Mouse (Mus musculus) heart, embryonic 15.5 days (tissue): ENCODE measurements at regions not wholly inside any gene's neighbourhood (a gene's known extent, or its start where the extent isn't known, plus 50 kb on each side); places are given as distances from the start of the nearest gene placed in this dataset.

Source experiments
- ATAC-seq: fragments of 200-750 bp; cut with Nextera tagmentation; replicated peaks from 2 replicates; pipeline ENCODE4 v1.8.0; 2017; ENCODE audit warnings: low read depth, moderate TSS enrichment; ENCODE audit not compliant: insufficient number of reproducible peaks, insufficient read depth, low FRiP score
- H3K27ac ChIP-seq: fragments of 300-500 bp; sonication (generic); 2 replicates; pipeline ENCODE4 v1.5.1; 2015; ENCODE audit warnings: mild to moderate bottlenecking, inconsistent platforms
- H3K27me3 ChIP-seq: fragments of 300-500 bp; sonication (generic); 2 replicates; pipeline ENCODE4 v1.6.1; 2015; ENCODE audit warnings: inconsistent platforms
- H3K36me3 ChIP-seq: fragments of 300-500 bp; sonication (generic); 2 replicates; pipeline ENCODE4 v1.6.1; 2015; ENCODE audit warnings: mild to moderate bottlenecking, inconsistent platforms
- H3K4me1 ChIP-seq: fragments of 300-500 bp; sonication (generic); replicated peaks from 2 replicates; pipeline ENCODE4 v1.6.1; 2015; ENCODE audit warnings: inconsistent platforms
- H3K4me2 ChIP-seq: fragments of 300-500 bp; sonication (generic); 2 replicates; pipeline ENCODE4 v1.6.1; 2015; ENCODE audit warnings: inconsistent platforms, mild to moderate bottlenecking, moderate library complexity
- H3K4me3 ChIP-seq: fragments of 300-500 bp; sonication (generic); 2 replicates; pipeline ENCODE4 v1.5.1; 2015; ENCODE audit warnings: mild to moderate bottlenecking, inconsistent platforms
- H3K9ac ChIP-seq: fragments of 300-500 bp; sonication (generic); 2 replicates; pipeline ENCODE4 v1.6.1; 2015; ENCODE audit warnings: mild to moderate bottlenecking, inconsistent platforms
- H3K9me3 ChIP-seq: fragments of 300-500 bp; sonication (generic); replicated peaks from 2 replicates; pipeline ENCODE4 v1.6.1; 2016; ENCODE audit warnings: inconsistent platforms
- WGBS: fragments of 180-500 bp; shearing (Covaris S2); methylation state at CpG from one replicate; pipeline ENCODE4 v1.1.7; 2015; ENCODE audit warnings: mixed read lengths; 5-methylcytosine and 5-hydroxymethylcytosine counted together

DNA sequence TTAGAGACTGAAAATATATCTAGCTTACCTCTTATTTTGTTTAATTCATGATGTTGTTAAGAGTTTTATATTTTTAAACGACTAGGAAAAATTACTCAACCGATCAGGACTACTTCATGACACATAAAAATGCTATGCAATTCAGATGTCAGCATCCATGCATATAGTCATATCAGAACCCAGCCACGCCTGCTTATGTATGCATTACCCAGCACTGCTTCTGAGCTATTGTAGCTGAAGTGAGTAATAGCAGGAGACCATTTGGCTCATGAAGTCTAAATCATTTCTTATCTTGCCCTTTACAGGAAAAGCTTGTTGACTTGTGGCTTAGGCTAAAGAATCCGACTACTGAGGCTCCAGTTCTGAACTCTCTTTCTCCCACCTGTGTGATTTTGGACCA is 395.1 kb upstream of the Klf4 start:
- 0 out of 2 replicates have a peak, but pooled peaks cover 3% of the 10 kb centered on the region for H3K27me3 ChIP-seq
- H3K4me2 ChIP-seq, result no peak overlapping the region
- H3K27ac ChIP-seq, result no peak overlapping the region
- no peak overlapping the region for H3K4me3 ChIP-seq
- no peak overlapping the region for H3K9ac ChIP-seq
- H3K4me1 ChIP-seq, result no peaks in the 10 kb centered on the region
- H3K9me3 ChIP-seq, result no peaks in the 10 kb centered on the region
- 68% methylated on average over 4 of the region's 4 CpGs for WGBS
- no peak for ATAC-seq
- H3K36me3 ChIP-seq, result no peaks in the 10 kb centered on the region

DNA sequence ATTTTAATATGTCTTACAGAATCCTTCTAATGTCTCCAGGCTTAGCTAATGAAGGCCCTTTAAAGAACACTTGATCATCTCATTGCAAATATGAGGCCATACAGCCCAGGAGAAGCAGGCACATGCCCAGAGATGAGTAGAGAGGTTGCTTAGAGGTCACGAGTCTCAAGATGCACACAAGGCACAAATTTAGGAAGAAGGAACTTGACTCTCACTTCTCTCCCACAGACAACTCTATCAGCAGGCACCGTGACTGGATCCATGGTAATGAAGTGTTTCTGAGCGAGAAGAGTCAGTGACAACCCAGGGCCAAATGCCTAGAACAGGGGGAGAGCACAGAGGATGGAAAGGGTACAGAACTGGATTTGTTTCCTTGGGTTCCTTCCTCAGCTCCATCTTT is 392.7 kb upstream of the Klf4 start:
- Histone ChIP-seq H3K27ac (no peak overlapping the region), H3K9me3 (no peaks in the 10 kb centered on the region), H3K9ac (no peak overlapping the region), H3K36me3 (no peaks in the 10 kb centered on the region), H3K4me3 (no peak overlapping the region), H3K27me3 (0 out of 2 replicates have a peak, but pooled peaks cover 3% of the 10 kb centered on the region), H3K4me2 (no peak overlapping the region), H3K4me1 (no peaks in the 10 kb centered on the region)
- 69% methylated on average over 3 of the region's 3 CpGs for WGBS
- no peak for ATAC-seq

DNA sequence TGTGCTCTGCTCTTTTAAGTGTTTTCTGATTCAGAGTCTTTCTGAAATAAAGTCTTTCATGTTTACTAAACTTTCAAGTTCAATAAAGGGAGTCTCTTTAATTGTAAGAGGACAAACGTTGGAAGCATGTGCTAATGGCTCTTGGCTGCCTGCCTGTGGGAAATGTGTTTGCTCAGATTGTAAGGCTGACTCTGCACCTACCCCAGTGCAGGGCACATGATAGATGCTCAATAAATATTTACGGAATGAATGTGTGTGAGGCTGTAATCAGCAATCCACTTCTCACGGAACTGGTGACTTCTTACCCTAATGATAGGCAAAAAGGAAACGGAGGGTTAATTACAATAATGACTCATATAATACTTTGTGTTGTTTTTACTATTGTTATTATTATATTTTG is 389.0 kb upstream of the Klf4 start:
- no peaks in the 10 kb centered on the region for H3K36me3 ChIP-seq
- no peak overlapping the region for H3K27ac ChIP-seq

DNA sequence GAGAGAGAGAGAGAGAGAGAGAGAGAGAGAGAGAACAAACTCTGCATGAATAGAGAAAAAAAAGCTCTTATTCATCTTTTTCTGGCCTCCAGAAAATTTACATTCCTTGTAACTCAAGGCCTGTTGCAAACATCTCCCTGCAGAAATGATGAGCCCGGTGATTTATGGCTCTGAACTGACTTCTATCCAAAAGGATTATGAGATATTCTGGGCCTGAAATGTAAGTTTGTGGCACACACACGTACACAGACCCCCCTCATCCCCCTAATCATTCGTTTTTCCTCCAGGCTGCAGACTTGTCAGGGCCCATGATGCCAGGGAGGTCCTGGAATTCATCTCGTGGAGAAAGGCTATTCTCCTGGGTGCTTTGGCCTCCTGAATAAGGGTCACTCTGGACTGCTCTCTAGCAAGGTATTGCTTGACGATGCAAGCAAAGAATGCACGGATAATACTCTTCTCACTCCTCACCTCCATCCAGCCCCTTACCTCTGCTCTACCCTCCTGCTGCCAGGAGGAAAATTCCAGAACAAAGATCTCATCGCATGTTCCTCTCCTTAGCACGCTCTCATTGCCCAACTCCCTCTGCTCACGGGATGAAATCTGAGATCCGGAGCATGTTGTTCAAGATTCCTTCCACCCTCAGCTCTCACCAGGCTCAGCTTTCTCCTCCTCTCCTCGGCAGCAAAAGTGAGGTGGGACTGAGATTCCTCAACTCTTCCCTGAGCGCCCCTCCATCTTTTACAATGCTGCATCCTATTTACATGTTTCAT is 362.0 kb upstream of the Klf4 start:
- no peak overlapping the region for H3K4me3 ChIP-seq
- no peak overlapping the region for H3K9ac ChIP-seq
- H3K27ac ChIP-seq, result no peak overlapping the region
- no peak for ATAC-seq
- WGBS, result 54% methylated on average over 12 of the region's 12 CpGs
- H3K4me1 ChIP-seq, result no peaks in the 10 kb centered on the region
- no peaks in the 10 kb centered on the region for H3K36me3 ChIP-seq
- H3K4me2 ChIP-seq, result no peak overlapping the region
- H3K27me3 ChIP-seq, result no peaks in the 10 kb centered on the region
- no peaks in the 10 kb centered on the region for H3K9me3 ChIP-seq

More for the DNA sequence above, 389.0 kb upstream of the Klf4 start:
- WGBS, result 62% methylated on average over 4 of the region's 4 CpGs
- Histone ChIP-seq H3K4me3 (no peak overlapping the region), H3K9me3 (no peaks in the 10 kb centered on the region), H3K4me1 (no peaks in the 10 kb centered on the region), H3K27me3 (0 out of 2 replicates have a peak, but pooled peaks cover 3% of the 10 kb centered on the region), H3K4me2 (no peak overlapping the region), H3K9ac (no peak overlapping the region)
- no peak for ATAC-seq

DNA sequence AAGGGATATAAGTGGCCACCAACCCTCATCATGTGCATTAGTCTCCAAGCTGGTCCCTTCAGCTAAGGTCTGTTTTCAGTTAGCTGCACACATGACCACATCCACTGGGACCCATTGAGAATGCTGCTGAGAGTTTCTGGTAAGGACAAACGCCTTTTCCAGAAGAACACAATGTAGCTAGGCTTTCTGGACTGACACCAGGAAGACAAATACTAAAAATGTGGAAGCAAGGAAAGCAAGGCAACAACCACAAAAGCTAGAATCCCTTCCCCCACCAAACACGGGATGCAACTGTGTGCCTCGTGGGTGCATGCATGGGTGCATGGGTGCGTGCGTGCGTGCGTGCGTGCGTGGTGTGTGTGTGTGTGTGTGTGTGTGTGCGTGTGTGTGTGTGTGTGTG is 359.4 kb upstream of the Klf4 start:
- Histone ChIP-seq H3K27ac (no peak overlapping the region), H3K9ac (no peak overlapping the region), H3K4me1 (no peaks in the 10 kb centered on the region), H3K36me3 (no peaks in the 10 kb centered on the region), H3K9me3 (no peaks in the 10 kb centered on the region), H3K27me3 (no peaks in the 10 kb centered on the region), H3K4me2 (no peak overlapping the region), H3K4me3 (no peak overlapping the region)
- 90% methylated on average over 10 of the region's 10 CpGs for WGBS
- ATAC-seq, result no peak

DNA sequence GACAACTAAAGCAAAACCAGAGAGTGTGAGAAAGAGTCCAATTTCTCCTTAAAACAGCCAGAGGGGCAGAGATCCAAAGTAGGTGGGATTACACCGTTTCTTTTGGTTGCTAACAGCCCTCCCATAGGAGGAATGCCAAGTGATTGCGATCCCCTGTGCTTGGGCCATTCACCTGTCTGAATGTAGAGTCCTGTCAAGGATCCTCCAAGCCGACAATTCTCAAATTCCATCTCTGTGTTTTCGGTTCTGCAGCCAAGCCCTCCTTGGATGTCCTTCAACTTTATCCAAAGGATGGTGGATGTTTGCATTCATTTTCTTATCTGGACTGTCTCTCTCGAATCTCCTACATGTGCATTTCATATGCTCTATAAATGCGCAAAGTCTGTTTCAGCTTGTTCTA is 355.3 kb upstream of the Klf4 start:
- no peaks in the 10 kb centered on the region for H3K4me1 ChIP-seq
- 66% methylated on average over 6 of the region's 6 CpGs for WGBS
- no peak overlapping the region for H3K9ac ChIP-seq
- no peaks in the 10 kb centered on the region for H3K9me3 ChIP-seq
- H3K4me3 ChIP-seq, result no peak overlapping the region
- H3K27me3 ChIP-seq, result no peaks in the 10 kb centered on the region
- no peak overlapping the region for H3K4me2 ChIP-seq
- no peak for ATAC-seq
- H3K27ac ChIP-seq, result no peak overlapping the region
- no peaks in the 10 kb centered on the region for H3K36me3 ChIP-seq

DNA sequence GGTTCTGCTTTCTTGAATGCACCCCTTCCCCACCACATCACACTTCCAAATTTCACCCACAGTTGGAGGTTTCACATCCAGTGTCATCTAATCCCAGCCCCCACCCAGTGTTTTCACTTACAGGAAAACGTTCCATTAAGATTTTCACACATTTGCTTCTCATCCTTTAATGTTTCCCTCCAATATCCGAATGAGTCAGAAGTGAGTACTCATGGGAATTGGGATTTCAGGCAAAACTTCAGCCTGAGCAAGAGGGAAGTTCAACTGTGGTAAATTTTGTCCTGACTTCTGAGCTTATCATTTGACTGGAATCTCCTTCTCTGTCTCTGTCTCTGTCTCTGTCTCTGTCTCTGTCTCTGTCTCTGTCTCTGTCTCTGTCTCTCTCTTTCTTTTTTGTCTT is 350.3 kb upstream of the Klf4 start:
- H3K9ac ChIP-seq, result no peak overlapping the region
- H3K4me1 ChIP-seq, result no peaks in the 10 kb centered on the region
- H3K36me3 ChIP-seq, result no peaks in the 10 kb centered on the region
- no peaks in the 10 kb centered on the region for H3K9me3 ChIP-seq
- H3K27me3 ChIP-seq, result no peaks in the 10 kb centered on the region
- no peak overlapping the region for H3K27ac ChIP-seq
- H3K4me3 ChIP-seq, result no peak overlapping the region
- no peak overlapping the region for H3K4me2 ChIP-seq
- ATAC-seq, result no peak
- 36% methylated on average over 2 of the region's 2 CpGs for WGBS

DNA sequence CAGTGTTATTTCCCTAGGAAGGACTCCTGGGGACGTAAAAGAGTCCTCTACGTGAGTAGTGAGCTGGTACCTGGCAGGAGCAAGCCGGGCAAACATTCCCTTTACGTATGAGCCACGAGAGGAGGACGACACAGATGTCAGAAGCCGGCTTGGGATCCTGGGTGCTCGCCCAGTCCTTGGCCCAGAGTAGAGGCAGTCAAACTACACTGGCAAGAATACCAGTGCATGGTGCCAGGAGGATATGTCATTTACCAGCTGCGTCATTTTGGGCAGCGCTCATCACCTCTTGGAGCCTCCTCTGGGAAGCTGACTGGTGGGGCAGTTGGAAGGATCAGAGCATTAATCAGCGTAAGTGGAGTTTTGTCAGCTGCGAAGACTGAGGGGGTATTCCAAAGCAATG is 343.0 kb upstream of the Klf4 start:
- Histone ChIP-seq H3K9ac (no peak overlapping the region), H3K4me1 (no peaks in the 10 kb centered on the region), H3K36me3 (no peaks in the 10 kb centered on the region), H3K4me3 (no peak overlapping the region), H3K27me3 (no peaks in the 10 kb centered on the region), H3K9me3 (no peaks in the 10 kb centered on the region), H3K27ac (no peak overlapping the region), H3K4me2 (no peak overlapping the region)
- no peak for ATAC-seq
- WGBS, result 81% methylated on average over 12 of the region's 12 CpGs

DNA sequence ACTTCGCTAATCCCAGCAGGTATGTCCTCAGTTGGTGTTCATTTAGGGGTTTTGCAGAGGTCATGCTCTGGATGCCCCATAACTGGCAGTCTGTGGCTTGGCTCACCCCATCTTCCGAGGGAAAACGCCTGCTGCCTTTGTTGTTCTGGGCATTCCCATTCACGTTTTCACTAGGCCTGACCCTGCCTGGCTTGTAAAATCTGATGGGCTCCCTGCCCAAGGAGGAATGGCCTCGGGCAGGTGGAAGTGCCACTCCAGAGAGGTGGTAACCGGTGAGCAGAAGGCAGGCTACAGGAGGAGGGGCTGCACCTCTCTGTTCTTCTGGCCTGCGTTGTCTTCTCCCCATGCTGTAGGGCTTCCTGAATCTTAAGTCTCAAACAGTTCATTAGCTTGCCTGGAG is 342.6 kb upstream of the Klf4 start:
- no peak overlapping the region for H3K27ac ChIP-seq
- 66% methylated on average over 7 of the region's 7 CpGs for WGBS
- no peak overlapping the region for H3K9ac ChIP-seq
- H3K36me3 ChIP-seq, result no peaks in the 10 kb centered on the region
- H3K4me1 ChIP-seq, result no peaks in the 10 kb centered on the region
- H3K4me3 ChIP-seq, result no peak overlapping the region
- no peak for ATAC-seq
- H3K9me3 ChIP-seq, result no peaks in the 10 kb centered on the region
- H3K27me3 ChIP-seq, result no peaks in the 10 kb centered on the region
- H3K4me2 ChIP-seq, result no peak overlapping the region

DNA sequence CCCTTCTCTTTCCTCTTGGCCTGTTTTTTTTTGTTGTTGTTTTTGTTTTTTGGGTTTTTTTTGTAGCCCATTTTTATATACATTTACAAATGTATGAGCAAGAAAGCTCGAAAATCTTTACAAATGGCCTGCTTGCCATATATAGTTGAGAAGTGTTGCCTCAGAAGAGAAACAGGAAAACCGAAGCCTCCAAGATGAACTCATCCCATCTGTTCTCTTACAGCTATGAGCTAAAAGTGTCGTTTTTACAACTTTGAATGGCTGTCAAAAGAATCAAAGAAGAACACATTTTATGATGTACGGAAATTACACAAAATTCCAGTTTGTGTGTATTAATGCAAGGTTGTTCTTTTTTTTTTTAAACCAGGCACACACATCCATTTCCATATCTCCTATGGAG is 342.0 kb upstream of the Klf4 start:
- Histone ChIP-seq H3K4me3 (no peak overlapping the region), H3K27ac (no peak overlapping the region), H3K4me1 (no peaks in the 10 kb centered on the region), H3K27me3 (no peaks in the 10 kb centered on the region), H3K9ac (no peak overlapping the region), H3K4me2 (no peak overlapping the region), H3K9me3 (no peaks in the 10 kb centered on the region), H3K36me3 (no peaks in the 10 kb centered on the region)
- WGBS, result 91% methylated on average over 4 of the region's 4 CpGs
- no peak for ATAC-seq

DNA sequence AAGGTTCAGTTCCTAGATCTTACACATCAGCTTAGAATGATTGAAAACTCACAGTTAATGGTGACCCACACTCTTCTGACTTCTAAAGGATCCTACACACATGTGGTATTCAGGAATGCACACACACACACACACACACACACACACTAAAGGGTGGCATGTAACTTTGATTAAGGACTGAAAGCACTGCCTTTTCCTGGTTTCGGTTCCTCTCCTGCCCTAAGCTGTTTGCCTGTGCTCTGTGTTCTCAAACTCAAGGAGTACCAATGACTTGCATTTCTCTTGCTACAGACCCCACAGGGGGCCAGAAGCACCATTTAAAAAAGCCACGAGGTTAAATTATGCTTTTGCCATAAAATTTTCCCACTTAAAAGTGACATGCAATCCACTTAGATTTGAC is 327.8 kb upstream of the Klf4 start:
- no peaks in the 10 kb centered on the region for H3K27me3 ChIP-seq
- no peak for ATAC-seq
- H3K4me3 ChIP-seq, result no peak overlapping the region
- 51% methylated on average over 2 of the region's 2 CpGs for WGBS
- H3K36me3 ChIP-seq, result no peaks in the 10 kb centered on the region
- H3K9me3 ChIP-seq, result no peaks in the 10 kb centered on the region
- no peak overlapping the region for H3K4me2 ChIP-seq
- H3K4me1 ChIP-seq, result no peaks in the 10 kb centered on the region
- H3K27ac ChIP-seq, result no peak overlapping the region
- no peak overlapping the region for H3K9ac ChIP-seq

DNA sequence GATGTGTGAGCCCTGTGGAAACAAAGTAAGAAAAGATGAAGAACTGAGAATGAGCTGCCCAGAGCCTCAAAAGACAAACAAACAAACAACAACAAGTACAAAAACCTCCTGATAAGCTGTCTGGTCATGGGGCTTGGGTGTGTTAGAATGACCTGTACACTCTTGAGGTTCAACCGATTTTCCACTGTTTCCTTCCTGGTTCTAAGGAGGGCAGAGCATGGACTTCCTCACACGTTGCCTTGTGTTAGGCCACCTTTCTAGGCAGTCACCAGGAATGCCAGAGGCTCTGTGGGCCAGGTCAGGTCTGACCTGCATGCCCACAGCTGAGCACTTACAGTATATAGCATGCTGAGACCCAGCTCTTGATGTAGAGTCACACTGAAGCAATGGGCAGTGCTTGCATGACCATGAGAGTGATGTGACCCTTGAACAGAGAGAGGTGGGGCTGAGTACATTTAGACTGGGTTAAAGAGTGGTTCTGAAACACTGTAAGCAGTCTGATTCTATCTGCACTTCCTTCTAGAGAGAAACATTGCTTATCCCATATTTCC is 327.0 kb upstream of the Klf4 start:
- Histone ChIP-seq H3K27ac (no peak overlapping the region), H3K9ac (no peak overlapping the region), H3K36me3 (no peaks in the 10 kb centered on the region), H3K4me3 (no peak overlapping the region), H3K27me3 (no peaks in the 10 kb centered on the region), H3K9me3 (no peaks in the 10 kb centered on the region), H3K4me2 (no peak overlapping the region), H3K4me1 (no peaks in the 10 kb centered on the region)
- WGBS, result 71% methylated on average over 2 of the region's 2 CpGs
- no peak for ATAC-seq
